Mouse (Mus musculus) colon, adult 2 months (tissue): ENCODE measurements around the gene Olfr1104. TPM values are rescaled to one million over a fixed set of nuclear protein-coding genes. Genes with fewer than 3 reads are reported as not detected.

Source experiments
- polyA plus RNA-seq: library from polyadenylated mRNA; depleted of rRNA; stranded (reverse); fragments of >200 nt; gene quantifications from 2 replicates; pipeline ENCODE4 v1.2.3, GENCODE M21; 2012; rRNA removed

Olfr1104 gene
- polyA plus RNA-seq = not detected in 2 replicates

GRCm38 (mm10) chr2:87026980-87027379, at the start of gene Olfr1104:
Olfr1104 (minus strand) TSS chr2:87027080.

GRCm38 (mm10) chr2:87075717-87076116, 48.8 kb upstream of the Olfr1104 start, which contains the start of gene Olfr1107:
Olfr1107 (minus strand) TSS chr2:87075817.

GRCm38 (mm10) chr2:87052173-87052572, 25.3 kb upstream of the Olfr1104 start, which contains the start of gene Olfr1106:
Olfr1106 (minus strand) TSS chr2:87052273.

GRCm38 (mm10) chr2:87036431-87036830, 9.6 kb upstream of the Olfr1104 start, which contains the start of gene Olfr1105:
Olfr1105 (minus strand) TSS chr2:87036531.

GRCm38 (mm10) chr2:86998098-86998497, 28.8 kb downstream of the Olfr1104 start, which contains the start of gene Olfr1102:
Olfr1102 (plus strand) TSS chr2:86998398.

GRCm38 (mm10) chr2:86991121-86991520, 35.8 kb downstream of the Olfr1104 start, which contains the start of gene Olfr1101:
Olfr1101 (minus strand) TSS chr2:86991221.

GRCm38 (mm10) chr2:86979854-86980253, 47.0 kb downstream of the Olfr1104 start, which contains the start of gene Olfr1100:
Olfr1100 (minus strand) TSS chr2:86979954.

Other genes starting within 250 kb of the Olfr1104 start
- gene Olfr1093, start 244.6 kb downstream of the Olfr1104 start, polyA plus RNA-seq = not detected in 2 replicates
- not detected in 2 replicates for gene Olfr141, start 217.1 kb downstream of the Olfr1104 start, polyA plus RNA-seq
- not detected in 2 replicates for gene Olfr1094, start 202.4 kb downstream of the Olfr1104 start, polyA plus RNA-seq
- gene Olfr1095, start 175.4 kb downstream of the Olfr1104 start, polyA plus RNA-seq = not detected in 2 replicates
- gene Gm13723, start 152.3 kb downstream of the Olfr1104 start, polyA plus RNA-seq = not detected in 2 replicates
- gene Olfr1097, start 134.9 kb downstream of the Olfr1104 start, polyA plus RNA-seq = not detected in 2 replicates
- not detected in 2 replicates for gene Olfr1098, start 102.5 kb downstream of the Olfr1104 start, polyA plus RNA-seq
- gene Olfr1099, start 66.4 kb downstream of the Olfr1104 start, polyA plus RNA-seq = not detected in 2 replicates
- gene Olfr1100, start 47.1 kb downstream of the Olfr1104 start, polyA plus RNA-seq = not detected in 2 replicates
- gene Olfr1101, start 35.9 kb downstream of the Olfr1104 start, polyA plus RNA-seq = not detected in 2 replicates
- not detected in 2 replicates for gene Olfr1102, start 28.7 kb downstream of the Olfr1104 start, polyA plus RNA-seq
- not detected in 2 replicates for gene Olfr1105, start 9.5 kb upstream of the Olfr1104 start, polyA plus RNA-seq
- gene Olfr1106, start 25.2 kb upstream of the Olfr1104 start, polyA plus RNA-seq = not detected in 2 replicates
- not detected in 2 replicates for gene Olfr1107, start 48.7 kb upstream of the Olfr1104 start, polyA plus RNA-seq
- not detected in 2 replicates for gene Olfr1109, start 68.9 kb upstream of the Olfr1104 start, polyA plus RNA-seq
- gene Olfr259, start 87.5 kb upstream of the Olfr1104 start, polyA plus RNA-seq = not detected in 2 replicates
- not detected in 2 replicates for gene Olfr1110, start 113.2 kb upstream of the Olfr1104 start, polyA plus RNA-seq
- gene Olfr1111, start 125.5 kb upstream of the Olfr1104 start, polyA plus RNA-seq = not detected in 2 replicates
- gene Olfr1112, start 160.7 kb upstream of the Olfr1104 start, polyA plus RNA-seq = not detected in 2 replicates
- gene Olfr1113, start 181.9 kb upstream of the Olfr1104 start, polyA plus RNA-seq = not detected in 2 replicates
- gene Olfr1115, start 220.9 kb upstream of the Olfr1104 start, polyA plus RNA-seq = not detected in 2 replicates
- gene Olfr1116, start 240.5 kb upstream of the Olfr1104 start, polyA plus RNA-seq = not detected in 2 replicates